Mouse (Mus musculus): ENCODE measurements at regions not wholly inside any gene's neighbourhood (a gene's known extent, or its start where the extent isn't known, plus 50 kb on each side); places are given as distances from the start of the nearest gene placed in this dataset.
"Not testable (repeated sequence)": the region's sequence is repeated elsewhere in the genome, so short reads cannot be mapped to it uniquely, and the experiment has no call there.

GRCm38 (mm10) chr11:12589757-12590373 is 125.1 kb upstream of the Cobl start:
- no peak for DNase-seq (ENCODE audit: low spot score in 2 of 2)

GRCm38 (mm10) chr11:12584851-12585680 is 120.3 kb upstream of the Cobl start:
- DNase-seq (ENCODE audit: low spot score in 2 of 2): not testable (repeated sequence)

GRCm38 (mm10) chr11:12578999-12579576 is 114.3 kb upstream of the Cobl start:
- DNase-seq (ENCODE audit: low spot score in 2 of 2): peak; percentile 84 to 86

GRCm38 (mm10) chr11:12559663-12560062 is 94.9 kb upstream of the Cobl start:
- no peak for DNase-seq (ENCODE audit: low spot score in 2 of 2)

DNA sequence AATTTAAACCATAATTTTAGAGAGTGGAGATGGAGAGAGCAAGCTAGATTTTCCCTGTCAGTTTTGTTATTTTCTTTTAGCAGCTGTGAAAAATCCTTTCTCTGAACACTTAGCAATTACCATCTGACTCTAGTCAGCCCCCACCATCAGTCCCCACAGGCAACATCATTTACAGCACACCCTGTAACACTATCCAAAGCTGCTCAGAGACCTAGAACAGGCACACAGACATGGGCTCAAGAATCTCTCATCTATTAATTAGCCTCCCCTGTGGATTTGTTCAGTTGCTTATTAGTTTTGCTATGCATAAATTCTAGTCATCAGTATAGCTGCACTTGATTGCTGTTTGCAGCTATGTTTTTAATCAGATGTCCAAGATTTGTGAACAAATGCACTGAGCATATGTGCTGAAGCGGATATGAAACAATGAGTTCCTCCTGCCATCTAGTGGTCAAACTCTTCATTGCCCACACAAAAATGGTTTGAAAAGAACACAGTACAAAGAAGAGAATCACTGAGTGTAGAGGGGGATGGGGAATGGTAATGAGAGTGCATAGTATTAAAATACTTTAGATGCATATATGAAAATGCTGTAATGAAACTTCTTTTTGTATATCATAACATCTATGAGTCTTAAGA is 94.4 kb upstream of the Cobl start:
- DNase-seq (ENCODE audit: low spot score in 2 of 2): peak; percentile 25 to 50

DNA sequence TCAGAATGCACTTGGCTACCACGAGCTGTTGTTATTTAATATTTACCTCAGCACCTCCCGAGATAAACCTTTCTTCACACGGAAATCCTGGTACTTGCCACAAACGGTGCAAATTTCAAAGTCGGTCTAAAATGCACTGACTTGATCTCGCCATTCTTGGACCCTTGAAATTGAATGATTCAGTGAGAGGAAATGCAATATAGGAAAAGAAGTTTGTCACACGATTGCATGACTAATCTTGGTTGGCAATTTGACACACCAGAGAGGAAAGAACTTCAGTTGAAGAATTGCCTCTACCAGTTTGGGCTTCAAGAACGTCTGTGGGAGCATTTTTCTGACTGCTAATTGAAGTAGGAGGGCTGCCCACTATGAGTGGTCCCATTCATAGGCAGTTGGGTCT is 93.4 kb upstream of the Cobl start:
- DNase-seq (ENCODE audit: low spot score in 2 of 2): no peak

DNA sequence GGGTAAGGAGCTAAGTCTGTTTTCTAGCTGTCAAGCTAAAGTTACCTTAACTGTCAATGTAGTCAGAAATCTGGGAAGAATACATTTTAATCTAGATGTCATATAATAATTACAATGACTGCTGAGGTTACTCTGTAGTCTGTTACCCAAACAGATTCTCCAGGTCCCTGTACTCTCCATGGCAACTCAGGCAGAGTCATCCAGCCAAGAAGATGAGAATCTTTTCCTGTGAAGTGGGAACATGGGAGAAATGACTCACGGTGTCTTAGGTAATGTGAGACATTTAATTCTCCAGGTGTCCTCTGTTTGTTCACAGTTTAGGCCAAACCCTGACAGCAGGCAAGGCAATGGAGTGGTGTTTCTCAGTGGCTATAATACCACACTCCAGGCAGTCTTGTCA is 81.0 kb upstream of the Cobl start:
- no peak for DNase-seq (ENCODE audit: low spot score in 2 of 2)

DNA sequence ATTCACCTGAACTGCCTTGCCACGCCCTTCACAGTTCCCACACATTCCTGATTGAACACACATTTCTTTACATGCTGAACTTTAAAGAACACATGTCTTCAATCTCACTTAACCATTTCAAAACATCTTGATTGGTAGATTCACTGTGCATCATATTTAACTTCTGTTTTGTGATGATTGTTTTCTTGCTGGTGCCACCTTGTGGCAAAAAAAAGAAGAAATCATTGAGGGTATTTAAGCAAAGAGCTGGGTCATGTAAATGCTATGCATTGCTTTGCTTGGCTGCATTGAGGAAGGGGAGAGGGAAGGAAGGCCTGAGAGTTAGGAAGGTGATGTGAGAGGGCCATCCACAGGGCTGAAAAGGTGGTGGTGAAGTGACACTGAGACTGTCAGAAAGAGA is 78.3 kb upstream of the Cobl start:
- DNase-seq (ENCODE audit: low spot score in 2 of 2): no peak

DNA sequence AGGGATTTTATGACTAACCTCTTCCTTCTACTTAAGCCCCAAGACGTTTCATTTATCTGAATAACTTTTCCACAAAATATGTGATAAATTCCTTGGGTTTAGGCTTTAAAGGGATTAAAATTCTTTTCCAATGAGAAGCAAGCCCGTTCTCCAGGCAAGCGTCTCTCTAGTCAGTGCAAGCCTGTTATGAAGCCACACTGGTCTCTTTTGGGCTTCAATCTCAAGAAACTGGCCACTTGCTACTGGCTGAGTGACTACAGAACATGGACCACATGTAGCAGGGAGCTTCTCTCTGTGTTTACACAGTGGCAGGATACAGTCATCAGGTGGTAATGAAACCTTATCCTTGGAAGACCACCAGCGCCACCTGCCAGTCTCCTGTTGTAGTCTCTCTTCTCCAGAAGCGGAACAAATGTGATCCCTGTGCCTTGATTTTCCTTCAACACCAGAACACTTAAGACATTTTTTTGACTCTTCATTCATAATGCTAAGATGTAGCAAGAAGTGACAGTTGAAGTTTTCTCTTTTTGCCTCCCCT is 75.6 kb upstream of the Cobl start:
- DNase-seq (ENCODE audit: low spot score in 2 of 2): peak; percentile 12 to 36

DNA sequence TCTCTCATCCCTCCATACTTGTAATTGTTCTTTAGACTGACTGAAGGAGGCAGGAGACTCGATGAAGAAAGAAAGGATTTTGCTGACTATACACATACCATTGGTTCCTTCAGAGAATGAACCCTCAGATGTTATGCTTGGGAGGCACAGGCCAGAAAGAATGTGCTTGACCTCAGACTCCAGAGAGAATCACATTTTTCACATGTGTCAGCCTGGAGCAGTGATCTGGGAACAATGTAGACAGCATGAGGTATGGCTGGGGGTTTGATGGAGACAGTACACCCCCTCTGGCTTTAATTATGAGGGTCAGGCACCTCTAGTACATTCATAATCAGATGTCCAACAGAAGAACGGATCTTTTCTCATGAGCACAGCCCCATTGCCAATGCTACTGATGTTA is 70.3 kb upstream of the Cobl start:
- no peak for DNase-seq (ENCODE audit: low spot score in 2 of 2)

DNA sequence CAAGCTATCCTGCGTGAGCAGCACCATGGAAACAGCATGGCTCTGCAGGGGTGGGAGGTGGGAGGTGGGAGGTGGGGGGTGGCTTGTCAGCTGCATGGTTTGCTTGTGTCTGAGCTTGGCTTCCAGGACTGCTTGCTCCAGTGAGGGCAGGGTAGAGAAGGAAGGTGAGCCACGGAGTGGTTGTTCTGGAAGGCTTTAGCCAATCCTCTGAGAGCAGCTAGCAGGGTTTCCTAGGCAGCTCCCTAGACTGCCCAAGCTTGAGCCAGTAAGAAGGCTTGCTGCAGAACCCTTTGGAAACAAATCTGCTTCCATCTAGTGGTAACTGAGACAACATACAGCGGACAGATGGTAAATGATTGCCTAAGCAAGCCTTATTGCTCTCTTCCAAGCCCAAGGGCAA is 67.5 kb upstream of the Cobl start:
- DNase-seq (ENCODE audit: low spot score in 2 of 2): peak; percentile 46 to 57

DNA sequence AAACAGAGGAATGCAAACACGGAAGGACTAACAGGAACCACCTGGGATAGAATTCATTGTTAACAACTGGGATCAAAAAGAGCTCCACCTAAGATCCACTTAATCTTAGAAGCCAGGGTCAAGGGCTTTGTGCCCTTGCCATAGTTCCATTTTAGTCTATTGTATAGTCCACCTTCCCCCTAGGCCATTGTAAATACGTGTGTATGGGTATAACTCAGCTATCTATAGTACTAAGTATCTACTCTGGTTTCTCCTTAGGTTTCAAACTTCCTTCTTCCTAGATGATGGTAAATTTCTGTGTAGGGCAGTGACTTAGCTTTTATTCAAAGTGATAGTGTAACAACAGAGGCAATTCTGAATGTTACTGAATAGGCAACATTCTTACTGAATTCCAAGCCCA is 57.3 kb upstream of the Cobl start:
- DNase-seq (ENCODE audit: low spot score in 2 of 2): not testable (repeated sequence)

DNA sequence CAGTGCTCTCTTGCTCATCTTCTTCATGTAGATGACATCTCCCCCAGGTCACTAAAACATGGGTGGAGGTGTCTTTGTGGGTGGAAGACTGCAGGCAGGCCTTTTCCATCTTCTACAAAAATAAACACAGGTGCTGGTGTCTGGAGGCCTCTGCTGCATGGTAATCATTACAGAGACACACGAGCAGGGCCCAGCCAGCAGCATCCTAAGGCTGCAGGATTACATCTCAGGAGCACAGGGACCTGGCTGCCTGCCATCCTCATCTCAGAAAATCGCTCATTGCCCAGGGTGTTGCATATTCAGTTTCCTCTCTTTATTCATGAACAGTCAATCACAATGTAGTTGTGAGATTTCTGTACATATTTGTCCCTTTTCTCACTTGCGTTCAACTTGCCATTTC is 56.5 kb upstream of the Cobl start:
- no peak for DNase-seq (ENCODE audit: low spot score in 2 of 2)

DNA sequence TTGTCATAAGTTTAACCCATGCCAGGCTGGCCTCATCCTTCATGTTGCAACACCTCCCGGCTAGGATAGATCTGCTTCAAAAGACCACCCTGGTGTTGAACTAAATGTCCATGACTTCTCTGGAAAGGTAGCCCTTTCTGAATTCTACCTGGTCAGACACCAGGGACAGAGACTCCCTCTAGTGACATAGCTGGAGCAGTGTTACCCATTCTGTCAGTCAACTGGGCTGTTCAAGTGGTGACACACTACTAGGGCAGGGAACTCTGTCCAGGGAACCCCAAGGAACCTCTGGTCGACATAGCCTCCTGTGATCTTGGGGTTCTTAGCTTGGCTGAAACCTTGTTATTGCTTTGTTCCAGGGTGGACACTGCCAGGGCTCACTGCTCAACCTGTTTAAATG is 51.6 kb upstream of the Cobl start:
- DNase-seq (ENCODE audit: low spot score in 2 of 2): no peak
